Mouse (Mus musculus) kidney, adult 2 months (tissue): ENCODE measurements around the gene Banp. TPM values are rescaled to one million over a fixed set of nuclear protein-coding genes. Genes with fewer than 3 reads are reported as not detected.

Experiments used
- DNase-seq: peaks from one replicate; pipeline ENCODE4 v3.0.0; 2021
- H3K27ac ChIP-seq: fragments of 200-500 bp; 2 replicates; pipeline ENCODE4 v1.5.1; 2012; ENCODE audit warnings: low read depth, low read length, control low read depth, inconsistent platforms; ENCODE audit not compliant: insufficient read depth
- H3K27me3 ChIP-seq: fragments of 200-500 bp; replicated peaks from 2 replicates; pipeline ENCODE4 v1.6.1; 2012; ENCODE audit warnings: mild to moderate bottlenecking, moderate library complexity, low read length, inconsistent platforms; ENCODE audit not compliant: control insufficient read depth, insufficient read depth
- H3K36me3 ChIP-seq: fragments of 200-500 bp; 2 replicates; pipeline ENCODE4 v1.6.1; 2012; ENCODE audit warnings: mild to moderate bottlenecking, moderate library complexity, low read length, inconsistent platforms; ENCODE audit not compliant: control insufficient read depth, insufficient read depth
- H3K4me1 ChIP-seq: fragments of 200-500 bp; 2 replicates; pipeline ENCODE4 v1.6.1; 2011; ENCODE audit warnings: low read length; ENCODE audit not compliant: control insufficient read depth, insufficient read depth
- H3K4me3 ChIP-seq: fragments of 200-500 bp; 2 replicates; pipeline ENCODE4 v1.5.1; 2011; ENCODE audit warnings: mild to moderate bottlenecking, low read depth, low read length, control low read depth; ENCODE audit not compliant: insufficient read depth
- CTCF ChIP-seq: fragments of 200-500 bp; conservative IDR thresholded peaks from 2 replicates; pipeline ENCODE4 v1.5.1; 2011; ENCODE audit warnings: low read depth, mild to moderate bottlenecking, control low read depth, low read length, moderate library complexity, mixed read lengths; ENCODE audit not compliant: insufficient read depth, insufficient read length
- POLR2A ChIP-seq: fragments of 200-500 bp; IDR thresholded peaks from one replicate; pipeline ENCODE4 v1.6.1; 2011; ENCODE audit warnings: low read depth, low read length, control low read depth
- WGBS: fragments of 180-500 bp; shearing (Covaris S2); methylation state at CpG from one replicate; pipeline ENCODE4 v1.1.7; 2018; 5-methylcytosine and 5-hydroxymethylcytosine counted together
- polyA plus RNA-seq: library from polyadenylated mRNA; depleted of rRNA; stranded (reverse); fragments of >200 nt; gene quantifications from 2 replicates; pipeline ENCODE4 v1.2.3, GENCODE M21; 2012

Banp gene
- polyA plus RNA-seq, 1 experiment = 35.7 TPM

- DNase-seq = no peak
- H3K4me1 ChIP-seq = peaks cover 10% of the 10 kb centered on the region; the same call in 1 of the 2 replicates
- H3K4me3 ChIP-seq = 0 out of 2 replicates have a peak overlapping the region, but pooled peaks have one; percentile 1
- WGBS = 49% methylated on average over 19 of the region's 19 CpGs
- TF ChIP-seq POLR2A (no peak), CTCF (no peak)
- no peaks in the 10 kb centered on the region for H3K36me3 ChIP-seq
- no peaks in the 10 kb centered on the region for H3K27me3 ChIP-seq
- no peak overlapping the region for H3K27ac ChIP-seq
Measured at GRCm38 (mm10) chr8:121947047-121947752, 2.4 kb upstream of the Banp start.

GRCm38 (mm10) chr8:121947753-121948141, 1.8 kb upstream of the Banp start:
- WGBS = 1% methylated on average over 18 of the region's 18 CpGs
- peak overlapping the region; percentile 23; the same call in 1 of the 2 replicates for H3K4me3 ChIP-seq
- peaks cover 15% of the 10 kb centered on the region; the same call in 1 of the 2 replicates for H3K4me1 ChIP-seq
- peak overlapping the region; percentile 4; the same call in 1 of the 2 replicates for H3K27ac ChIP-seq
- TF ChIP-seq POLR2A (no peak), CTCF (no peak)
- no peaks in the 10 kb centered on the region for H3K27me3 ChIP-seq
- peak; percentile 95 for DNase-seq
- no peaks in the 10 kb centered on the region for H3K36me3 ChIP-seq

GRCm38 (mm10) chr8:121948321-121949145, 1.0 kb upstream of the Banp start:
- Histone ChIP-seq H3K27me3 (no peaks in the 10 kb centered on the region), H3K4me1 (peaks cover 15% of the 10 kb centered on the region; the same call in 1 of the 2 replicates), H3K36me3 (no peaks in the 10 kb centered on the region), H3K27ac (peak overlapping the region; percentile 4; the same call in 1 of the 2 replicates), H3K4me3 (peak overlapping the region; percentile 23; the same call in 1 of the 2 replicates)
- TF ChIP-seq CTCF = no peak
- no peak for TF ChIP-seq POLR2A
- no peak for DNase-seq
- 57% methylated on average over 19 of the region's 19 CpGs for WGBS

GRCm38 (mm10) chr8:121949941-121950748, 595 bp downstream of the Banp start:
- under 1% methylated on average over 66 of the region's 66 CpGs for WGBS
- Histone ChIP-seq H3K4me1 (peaks cover 18% of the 10 kb centered on the region; the same call in 1 of the 2 replicates), H3K27me3 (no peaks in the 10 kb centered on the region), H3K4me3 (peak overlapping the region; percentile 91), H3K36me3 (no peaks in the 10 kb centered on the region), H3K27ac (peak overlapping the region; percentile 99)
- DNase-seq = peak; percentile 99
- TF ChIP-seq CTCF = no peak
- peak; percentile 73 for TF ChIP-seq POLR2A

GRCm38 (mm10) chr8:121950749-121951655, 1.5 kb downstream of the Banp start:
- Histone ChIP-seq H3K27me3 (no peaks in the 10 kb centered on the region), H3K27ac (peak overlapping the region; percentile 97), H3K36me3 (no peaks in the 10 kb centered on the region), H3K4me3 (peak overlapping the region; percentile 91), H3K4me1 (peaks cover 18% of the 10 kb centered on the region; the same call in 1 of the 2 replicates)
- DNase-seq = peak; percentile 84
- WGBS = 3% methylated on average over 87 of the region's 97 CpGs
- TF ChIP-seq CTCF (no peak), POLR2A (no peak)

- DNase-seq = no peak
- WGBS = 20% methylated on average over 7 of the region's 7 CpGs
- no peaks in the 10 kb centered on the region for H3K36me3 ChIP-seq
- no peaks in the 10 kb centered on the region for H3K27me3 ChIP-seq
- TF ChIP-seq POLR2A = no peak
- no peak for TF ChIP-seq CTCF
- peaks cover 18% of the 10 kb centered on the region; the same call in 1 of the 2 replicates for H3K4me1 ChIP-seq
- H3K4me3 ChIP-seq = peak overlapping the region; percentile 91
- 0 out of 2 replicates have a peak overlapping the region, but pooled peaks have one; percentile 19 for H3K27ac ChIP-seq
Measured at GRCm38 (mm10) chr8:121951656-121952009, 2.1 kb downstream of the Banp start.
